Mouse (Mus musculus): Measurements from ENCODE around the gene Sdf4. TPM values are rescaled to one million over a fixed set of nuclear protein-coding genes. Genes with fewer than 3 reads are reported as not detected.
A peak's percentile ranks its signal among the peaks of the same experiment; 100 is the strongest.

Gene Sdf4
- polyA plus RNA-seq, 1 experiment = 50.5 TPM

DNA sequence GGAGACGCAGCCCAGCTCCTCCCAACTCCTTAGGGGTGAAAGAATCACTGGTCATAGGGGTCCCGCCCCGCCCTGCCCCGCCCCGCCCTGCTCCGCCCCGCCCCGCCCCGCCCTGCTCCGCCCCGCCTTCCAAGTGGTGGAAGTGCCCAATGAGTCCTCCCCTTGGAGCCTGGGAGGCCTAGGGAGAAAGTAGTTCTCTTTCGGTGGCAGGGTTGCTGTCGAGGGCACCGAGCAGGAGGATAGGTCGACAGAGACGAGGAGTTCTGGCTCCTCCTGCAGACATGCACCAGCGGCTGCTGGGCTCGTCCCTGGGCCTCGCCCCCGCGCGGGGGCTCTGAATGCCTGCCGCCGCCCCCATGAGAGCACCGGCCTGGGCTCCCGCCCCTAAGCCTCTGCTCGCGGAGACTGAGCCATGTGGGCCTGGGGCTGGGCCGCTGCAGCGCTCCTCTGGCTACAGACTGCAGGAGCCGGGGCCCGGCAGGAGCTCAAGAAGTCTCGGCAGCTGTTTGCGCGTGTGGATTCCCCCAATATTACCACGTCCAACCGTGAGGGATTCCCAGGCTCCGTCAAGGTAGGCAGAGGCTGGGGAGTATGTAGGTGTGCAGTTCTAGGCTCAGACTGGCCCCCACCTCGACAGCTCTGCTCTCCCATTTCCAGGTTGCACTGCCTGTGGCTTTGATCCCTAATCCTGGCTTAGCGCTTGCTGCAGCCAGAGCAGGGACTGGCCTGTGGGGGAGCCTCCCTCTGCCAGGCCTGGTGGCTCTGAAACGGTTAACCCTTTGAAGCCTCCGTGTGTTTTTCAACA lies 30.3 kb upstream of the Sdf4 start, which contains the start of gene C1qtnf12:
Gene C1qtnf12, plus strand, starts transcription at position 152 of the 805 bp plus-strand sequence.
- no peaks in the 10 kb centered on the region for H3K36me3 ChIP-seq (ENCODE audit: control insufficient read depth, insufficient read depth, low read length)
- peak within 1 kb of the TSS; percentile 77 for H3K4me3 ChIP-seq (ENCODE audit: control insufficient read depth, low read depth, low read length)
- H3K4me1 ChIP-seq (ENCODE audit: control insufficient read depth, insufficient read depth, low read length) = peaks cover 14% of the 10 kb centered on the region
- no peak within 1 kb of the TSS; the same call in 1 of the 2 replicates for H3K27ac ChIP-seq (ENCODE audit: control insufficient read depth, insufficient read depth, low read depth, low read length)
- TF ChIP-seq POLR2A (IDR thresholded peaks at IDR 0.05; ENCODE audit: control insufficient read depth, low read depth, low read length) (peak; percentile 46; the same call in 1 of the 2 replicates), CTCF (IDR thresholded peaks at IDR 0.05; ENCODE audit: control insufficient read depth, insufficient read depth, insufficient replicate concordance, low read depth, low read length) (no peak)
- H3K27me3 ChIP-seq (ENCODE audit: control insufficient read depth, insufficient read depth, low read length) = no peaks in the 10 kb centered on the region

GRCm38 (mm10) chr4:155963106-155963505 lies 29.6 kb upstream of the Sdf4 start:
- Histone ChIP-seq H3K27me3 (ENCODE audit: control insufficient read depth, insufficient read depth, low read length) (no peaks in the 10 kb centered on the region), H3K36me3 (ENCODE audit: control insufficient read depth, insufficient read depth, low read length) (no peaks in the 10 kb centered on the region), H3K4me1 (ENCODE audit: control insufficient read depth, insufficient read depth, low read length) (peaks cover 14% of the 10 kb centered on the region), H3K27ac (ENCODE audit: control insufficient read depth, insufficient read depth, low read depth, low read length) (no peak overlapping the region), H3K4me3 (ENCODE audit: control insufficient read depth, low read depth, low read length) (peak overlapping the region; percentile 77)
- TF ChIP-seq CTCF (IDR thresholded peaks at IDR 0.05; ENCODE audit: control insufficient read depth, insufficient read depth, insufficient replicate concordance, low read depth, low read length) = no peak
- no peak for TF ChIP-seq POLR2A (IDR thresholded peaks at IDR 0.05; ENCODE audit: control insufficient read depth, low read depth, low read length)

DNA sequence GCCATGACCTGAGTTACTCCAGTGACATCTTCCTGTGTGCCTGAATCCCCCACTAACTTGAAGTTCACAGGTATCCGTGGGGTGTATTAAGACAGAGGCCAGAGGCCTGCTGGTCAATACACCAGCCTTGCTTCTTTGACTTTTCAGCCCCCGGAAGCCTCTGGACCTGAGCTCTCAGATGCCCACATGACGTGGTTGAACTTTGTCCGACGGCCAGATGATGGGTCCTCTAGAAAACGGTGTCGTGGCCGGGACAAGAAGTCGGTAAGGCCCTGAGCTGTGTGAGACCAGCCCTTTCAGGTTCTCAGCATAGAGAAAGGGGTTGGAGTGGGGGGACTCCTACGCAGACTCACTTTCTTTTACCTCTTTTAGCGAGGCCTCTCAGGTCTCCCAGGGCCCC lies 28.3 kb upstream of the Sdf4 start:
- Histone ChIP-seq H3K27me3 (ENCODE audit: control insufficient read depth, insufficient read depth, low read length) (no peaks in the 10 kb centered on the region), H3K36me3 (ENCODE audit: control insufficient read depth, insufficient read depth, low read length) (no peaks in the 10 kb centered on the region), H3K4me1 (ENCODE audit: control insufficient read depth, insufficient read depth, low read length) (peaks cover 14% of the 10 kb centered on the region), H3K4me3 (ENCODE audit: control insufficient read depth, low read depth, low read length) (no peak overlapping the region), H3K27ac (ENCODE audit: control insufficient read depth, insufficient read depth, low read depth, low read length) (no peak overlapping the region)
- TF ChIP-seq CTCF (IDR thresholded peaks at IDR 0.05; ENCODE audit: control insufficient read depth, insufficient read depth, insufficient replicate concordance, low read depth, low read length) (no peak), POLR2A (IDR thresholded peaks at IDR 0.05; ENCODE audit: control insufficient read depth, low read depth, low read length) (no peak)

- TF ChIP-seq CTCF (IDR thresholded peaks at IDR 0.05; ENCODE audit: control insufficient read depth, insufficient read depth, insufficient replicate concordance, low read depth, low read length) = no peak
- TF ChIP-seq POLR2A (IDR thresholded peaks at IDR 0.05; ENCODE audit: control insufficient read depth, low read depth, low read length) = no peak
- Histone ChIP-seq H3K4me3 (ENCODE audit: control insufficient read depth, low read depth, low read length) (no peak overlapping the region), H3K4me1 (ENCODE audit: control insufficient read depth, insufficient read depth, low read length) (no peaks in the 10 kb centered on the region), H3K36me3 (ENCODE audit: control insufficient read depth, insufficient read depth, low read length) (no peaks in the 10 kb centered on the region), H3K27me3 (ENCODE audit: control insufficient read depth, insufficient read depth, low read length) (no peaks in the 10 kb centered on the region), H3K27ac (ENCODE audit: control insufficient read depth, insufficient read depth, low read depth, low read length) (no peak overlapping the region)
These were observed 23.5 kb upstream of the Sdf4 start for GRCm38 (mm10) chr4:155969043-155969653.

- H3K27me3 ChIP-seq (ENCODE audit: control insufficient read depth, insufficient read depth, low read length) = no peaks in the 10 kb centered on the region
- TF ChIP-seq CTCF (IDR thresholded peaks at IDR 0.05; ENCODE audit: control insufficient read depth, insufficient read depth, insufficient replicate concordance, low read depth, low read length) (no peak), POLR2A (IDR thresholded peaks at IDR 0.05; ENCODE audit: control insufficient read depth, low read depth, low read length) (no peak)
- H3K4me1 ChIP-seq (ENCODE audit: control insufficient read depth, insufficient read depth, low read length) = no peaks in the 10 kb centered on the region
- H3K36me3 ChIP-seq (ENCODE audit: control insufficient read depth, insufficient read depth, low read length) = no peaks in the 10 kb centered on the region
- no peak overlapping the region for H3K27ac ChIP-seq (ENCODE audit: control insufficient read depth, insufficient read depth, low read depth, low read length)
- no peak overlapping the region for H3K4me3 ChIP-seq (ENCODE audit: control insufficient read depth, low read depth, low read length)
These were observed 22.4 kb upstream of the Sdf4 start for GRCm38 (mm10) chr4:155970286-155970685.

GRCm38 (mm10) chr4:155972651-155973050 lies 20.0 kb upstream of the Sdf4 start:
- no peak for TF ChIP-seq CTCF (IDR thresholded peaks at IDR 0.05; ENCODE audit: control insufficient read depth, insufficient read depth, insufficient replicate concordance, low read depth, low read length)
- no peak overlapping the region for H3K27ac ChIP-seq (ENCODE audit: control insufficient read depth, insufficient read depth, low read depth, low read length)

DNA sequence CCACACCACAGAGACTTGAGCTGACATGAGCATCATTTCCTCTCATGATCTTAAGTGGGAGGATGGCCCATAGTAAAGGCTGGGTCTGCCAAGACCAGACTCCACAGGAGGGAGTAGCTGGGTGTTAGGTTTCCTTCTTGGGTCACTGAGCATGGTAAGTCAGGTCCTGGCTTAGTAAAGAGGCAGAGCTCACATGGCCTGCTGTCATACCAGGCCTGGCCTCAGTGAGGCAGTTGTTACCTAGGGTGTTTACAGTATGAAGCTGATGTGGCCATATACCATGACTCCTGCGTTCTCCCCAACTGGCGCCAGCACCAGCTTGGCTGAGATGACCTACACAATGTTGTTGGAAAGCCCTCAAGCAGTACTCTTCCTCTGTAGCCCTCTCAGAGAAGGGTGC lies 19.4 kb upstream of the Sdf4 start:
- TF ChIP-seq CTCF (IDR thresholded peaks at IDR 0.05; ENCODE audit: control insufficient read depth, insufficient read depth, insufficient replicate concordance, low read depth, low read length) (no peak), POLR2A (IDR thresholded peaks at IDR 0.05; ENCODE audit: control insufficient read depth, low read depth, low read length) (no peak)
- no peaks in the 10 kb centered on the region for H3K4me1 ChIP-seq (ENCODE audit: control insufficient read depth, insufficient read depth, low read length)
- H3K36me3 ChIP-seq (ENCODE audit: control insufficient read depth, insufficient read depth, low read length) = no peaks in the 10 kb centered on the region
- H3K27me3 ChIP-seq (ENCODE audit: control insufficient read depth, insufficient read depth, low read length) = no peaks in the 10 kb centered on the region
- no peak overlapping the region for H3K4me3 ChIP-seq (ENCODE audit: control insufficient read depth, low read depth, low read length)
- H3K27ac ChIP-seq (ENCODE audit: control insufficient read depth, insufficient read depth, low read depth, low read length) = no peak overlapping the region

More at GRCm38 (mm10) chr4:155972651-155973050, 20.0 kb upstream of the Sdf4 start:
- Histone ChIP-seq H3K36me3 (ENCODE audit: control insufficient read depth, insufficient read depth, low read length) (no peaks in the 10 kb centered on the region), H3K4me1 (ENCODE audit: control insufficient read depth, insufficient read depth, low read length) (no peaks in the 10 kb centered on the region), H3K27me3 (ENCODE audit: control insufficient read depth, insufficient read depth, low read length) (no peaks in the 10 kb centered on the region), H3K4me3 (ENCODE audit: control insufficient read depth, low read depth, low read length) (no peak overlapping the region)
